In the genomic region with DNA sequence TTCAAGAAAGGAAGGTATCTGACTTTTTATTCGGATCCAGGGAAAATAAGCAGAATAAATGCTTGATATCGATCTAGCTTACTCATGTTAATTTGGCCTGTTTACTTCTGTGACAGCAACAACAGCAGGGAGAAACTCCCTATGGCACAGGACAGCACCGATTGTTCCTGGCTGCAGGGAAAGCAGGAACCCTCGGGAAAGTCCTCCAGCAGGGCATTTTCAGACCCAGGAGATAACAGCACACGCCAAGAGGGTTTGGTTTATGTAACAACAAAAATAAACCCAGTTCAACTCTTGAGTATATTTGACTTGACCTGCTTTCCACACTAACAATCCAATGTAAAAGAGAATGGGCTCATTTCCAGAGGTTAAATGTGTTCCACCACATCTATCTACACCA, we compare ENCODE assay signal across 28 mouse cellular contexts.
"Had no signal": no experiment of that assay in that cellular context is flagged by ENCODE, and none has a peak within 500 bp of the region (broad histone marks: within the 10 kb centered on the region; RNA-seq: fewer than 3 reads in every experiment).

No protein-coding gene starts in this region.

- H3K4me2 ChIP-seq: heart, embryonic 11.5 days; heart, embryonic 13.5 days; heart, embryonic 15.5 days; hindbrain, embryonic 13.5 days; hindbrain, embryonic 15.5 days; kidney, embryonic 15.5 days; limb, embryonic 13.5 days; limb, embryonic 15.5 days; liver, embryonic 13.5 days; liver, embryonic 15.5 days had no signal

- DNase-seq: gastrocnemius, postnatal 14 days; gastrocnemius, postnatal 36 days; heart, adult 11 months; heart, adult 2 months; heart, postnatal 14 days; heart, postnatal 36 days; kidney, adult 11 months; kidney, adult 2 months; kidney, adult 9 months; kidney, postnatal 14 days; kidney, postnatal 36 days; layer of hippocampus, adult 9-11 months; layer of hippocampus, postnatal 36 days; left cerebral cortex, postnatal 4 days; liver, embryonic 13.5 days; lung, adult 18-20 months had no signal

- H3K27ac ChIP-seq: heart, adult 2 months; heart, embryonic 13.5 days; heart, embryonic 15.5 days; hindbrain, embryonic 13.5 days; hindbrain, embryonic 15.5 days; hindbrain, postnatal 0 days; kidney, embryonic 15.5 days; kidney, postnatal 0 days; limb, embryonic 13.5 days; limb, embryonic 15.5 days; liver, embryonic 13.5 days; liver, embryonic 15.5 days had no signal

- H3K4me3 ChIP-seq: heart, adult 2 months; heart, embryonic 13.5 days; heart, embryonic 15.5 days; hindbrain, embryonic 13.5 days; hindbrain, embryonic 15.5 days; kidney, embryonic 15.5 days; limb, embryonic 13.5 days; limb, embryonic 15.5 days; liver, embryonic 13.5 days; liver, embryonic 15.5 days had no signal

- ATAC-seq: hindbrain, postnatal 0 days; intestine, embryonic 16.5 days had no signal

- H3K9ac ChIP-seq: heart, embryonic 13.5 days; heart, embryonic 15.5 days; hindbrain, embryonic 13.5 days; hindbrain, embryonic 15.5 days; kidney, embryonic 15.5 days; limb, embryonic 13.5 days; limb, embryonic 15.5 days; liver, embryonic 13.5 days; liver, embryonic 15.5 days had no signal

- H3K4me1 ChIP-seq: hindbrain, embryonic 13.5 days; hindbrain, embryonic 15.5 days; kidney, embryonic 15.5 days; limb, embryonic 13.5 days; limb, embryonic 15.5 days; liver, embryonic 13.5 days; liver, embryonic 15.5 days had no signal

- H3K27me3 ChIP-seq: heart, embryonic 13.5 days; heart, embryonic 15.5 days; hindbrain, embryonic 13.5 days; hindbrain, embryonic 15.5 days; kidney, embryonic 15.5 days; limb, embryonic 13.5 days; limb, embryonic 15.5 days; liver, embryonic 13.5 days; liver, embryonic 15.5 days had no signal

- H3K9me3 ChIP-seq: heart, embryonic 13.5 days; heart, embryonic 15.5 days; hindbrain, embryonic 13.5 days; hindbrain, embryonic 15.5 days; kidney, embryonic 15.5 days; limb, embryonic 13.5 days; limb, embryonic 15.5 days; liver, embryonic 13.5 days; liver, embryonic 15.5 days had no signal
